Mouse (Mus musculus): ENCODE results near the gene En2.

Gene En2

DNA sequence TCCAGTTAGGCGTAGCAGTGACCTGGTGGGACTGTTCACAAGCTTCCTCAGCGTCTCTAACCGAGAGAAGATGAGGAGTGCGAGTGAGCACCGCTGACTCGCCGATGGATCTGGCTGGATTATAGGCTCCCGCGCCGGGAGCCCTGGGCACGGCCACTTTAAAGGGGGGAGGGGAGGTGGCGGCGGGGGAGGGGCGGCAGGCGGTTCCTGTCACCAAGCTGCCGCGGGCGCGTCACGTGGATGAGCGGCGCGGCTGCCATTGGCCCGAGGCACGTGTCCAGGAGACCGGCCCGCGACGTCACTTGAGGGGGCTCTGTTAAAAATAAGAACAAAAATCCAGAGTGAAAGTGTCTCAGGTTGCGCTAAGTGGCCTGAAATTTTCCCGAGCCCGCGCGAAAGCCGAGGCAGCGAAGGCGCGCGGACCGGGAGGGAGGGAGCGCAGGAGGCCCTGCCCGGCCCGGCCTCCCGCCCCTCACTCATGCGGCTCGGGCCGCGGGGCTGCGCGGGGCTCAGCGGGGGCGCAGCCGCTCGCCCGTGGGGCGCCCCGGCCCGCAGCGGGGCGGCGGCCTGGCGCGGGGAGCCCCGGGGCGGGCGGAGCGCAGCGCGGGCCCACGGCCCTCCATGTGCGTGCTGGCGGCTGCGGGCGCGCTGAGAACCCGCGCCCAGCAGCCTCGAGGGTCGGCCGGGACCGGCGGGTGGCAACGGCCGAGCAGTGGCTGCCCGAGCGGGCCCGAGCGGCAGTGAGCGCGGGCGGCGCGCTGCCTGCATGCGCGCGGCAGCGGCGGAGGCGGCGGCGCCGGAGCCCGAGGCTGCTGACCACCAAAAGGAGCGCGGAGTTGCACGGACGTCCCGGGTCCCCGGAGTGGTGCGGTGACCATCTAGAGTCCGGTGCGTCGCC lies at the start of gene En2:
En2 (plus strand) TSS at position 337 of the 898 bp plus-strand sequence.
- peak; percentile 21 to 44 for DNase-seq

DNA sequence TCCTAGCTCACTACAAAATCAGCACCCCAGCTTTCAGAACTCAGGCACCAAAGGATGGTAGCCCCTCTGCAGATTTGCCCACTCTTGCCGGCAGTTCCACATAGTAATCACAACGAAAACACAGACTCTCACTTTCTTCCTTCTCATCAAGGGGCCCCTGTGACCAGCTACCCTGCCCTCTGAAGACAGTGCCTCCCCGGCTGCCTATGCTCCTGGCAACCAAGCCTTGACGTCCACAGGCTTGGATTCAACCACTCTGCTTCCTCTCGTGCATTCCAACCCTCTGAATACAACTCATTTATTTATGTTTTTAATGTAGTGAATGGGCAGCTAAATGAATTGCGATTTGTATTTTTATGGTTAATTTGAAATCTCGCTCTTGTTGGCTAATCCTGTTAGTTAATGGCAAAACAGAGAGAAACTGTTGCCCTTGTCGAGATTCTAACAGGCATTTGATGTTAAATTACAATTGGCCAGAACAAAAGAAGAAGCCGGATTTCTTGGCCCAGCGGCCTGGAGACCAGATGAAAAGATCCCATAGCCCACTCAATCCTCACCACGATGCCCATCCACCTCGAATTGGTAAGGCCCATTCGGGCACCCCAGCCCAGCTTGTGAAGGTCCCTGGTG lies 48.1 kb upstream of the En2 start:
- DNase-seq = no peak

DNA sequence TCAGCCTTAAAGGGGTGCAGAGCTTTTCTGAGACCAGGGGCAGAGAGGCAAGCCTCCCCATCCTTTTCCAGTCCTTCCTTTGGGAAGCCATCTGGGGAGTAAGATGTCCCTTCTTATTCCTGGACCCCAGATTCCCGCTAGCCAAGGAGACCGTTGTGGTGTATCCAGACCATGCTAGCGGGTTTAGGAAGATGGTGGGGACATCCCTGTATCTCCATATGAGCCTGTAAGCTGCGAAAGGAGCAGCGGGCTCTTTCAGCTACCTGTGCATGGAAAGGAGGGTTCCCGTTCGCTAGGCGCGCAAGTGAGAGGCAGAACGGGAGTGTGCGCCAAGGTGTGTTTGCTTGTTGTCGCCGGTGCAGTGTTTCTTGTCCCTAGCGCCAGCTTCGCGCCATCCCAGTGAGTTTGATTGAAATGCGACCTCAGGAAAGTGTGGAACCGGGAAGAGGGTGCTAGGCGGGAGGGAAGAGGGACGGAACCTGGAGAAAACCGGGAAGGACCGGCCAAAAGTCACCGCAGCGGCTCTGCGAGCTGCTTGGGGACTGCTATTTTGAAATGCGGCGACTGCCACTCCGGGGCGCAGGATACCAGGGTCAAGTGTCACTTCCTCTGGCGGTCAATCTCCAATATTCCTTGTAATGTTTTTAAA lies 47.5 kb upstream of the En2 start:
- no peak for DNase-seq

DNA sequence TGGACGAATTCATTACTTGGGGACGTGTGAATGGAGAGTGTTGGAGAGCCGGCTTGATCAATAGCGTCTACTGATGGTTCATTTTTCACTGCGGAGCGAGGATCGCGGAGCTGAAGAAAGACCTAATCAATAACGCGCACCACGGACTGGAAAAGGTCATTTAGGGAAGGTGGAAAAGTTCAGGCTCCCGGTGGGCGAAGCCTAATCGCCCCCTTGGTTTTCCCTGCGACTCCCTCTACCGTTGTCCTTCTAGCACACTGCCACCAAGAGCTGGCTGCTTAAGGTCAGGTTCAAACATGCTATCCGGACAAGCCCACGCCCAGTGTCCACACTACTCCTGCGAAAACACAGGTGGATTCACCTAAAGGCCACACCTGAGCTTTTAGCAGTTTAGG lies 47.0 kb upstream of the En2 start:
- DNase-seq = peak in 1 of 2 experiments; percentile 14

DNA sequence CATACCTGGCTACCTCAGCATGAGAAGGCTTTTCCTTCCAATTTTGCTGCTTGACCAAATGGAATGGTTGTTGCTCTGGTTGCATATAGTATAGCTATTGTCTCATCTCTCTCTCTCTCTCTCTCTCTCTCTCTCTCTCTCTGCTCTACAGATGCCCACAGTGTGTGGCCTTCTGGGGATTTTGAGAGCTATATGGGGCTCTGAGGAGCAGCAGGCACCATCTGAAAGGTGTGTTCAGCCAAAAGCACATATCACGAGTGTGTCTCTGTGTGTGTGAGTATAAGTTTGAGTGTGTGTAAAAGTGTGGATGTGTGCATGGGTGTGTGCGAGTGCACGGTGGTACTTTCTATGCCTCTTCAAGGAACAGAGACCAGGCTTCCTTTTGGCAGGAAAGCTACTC lies 45.9 kb upstream of the En2 start:
- no peak for DNase-seq

DNA sequence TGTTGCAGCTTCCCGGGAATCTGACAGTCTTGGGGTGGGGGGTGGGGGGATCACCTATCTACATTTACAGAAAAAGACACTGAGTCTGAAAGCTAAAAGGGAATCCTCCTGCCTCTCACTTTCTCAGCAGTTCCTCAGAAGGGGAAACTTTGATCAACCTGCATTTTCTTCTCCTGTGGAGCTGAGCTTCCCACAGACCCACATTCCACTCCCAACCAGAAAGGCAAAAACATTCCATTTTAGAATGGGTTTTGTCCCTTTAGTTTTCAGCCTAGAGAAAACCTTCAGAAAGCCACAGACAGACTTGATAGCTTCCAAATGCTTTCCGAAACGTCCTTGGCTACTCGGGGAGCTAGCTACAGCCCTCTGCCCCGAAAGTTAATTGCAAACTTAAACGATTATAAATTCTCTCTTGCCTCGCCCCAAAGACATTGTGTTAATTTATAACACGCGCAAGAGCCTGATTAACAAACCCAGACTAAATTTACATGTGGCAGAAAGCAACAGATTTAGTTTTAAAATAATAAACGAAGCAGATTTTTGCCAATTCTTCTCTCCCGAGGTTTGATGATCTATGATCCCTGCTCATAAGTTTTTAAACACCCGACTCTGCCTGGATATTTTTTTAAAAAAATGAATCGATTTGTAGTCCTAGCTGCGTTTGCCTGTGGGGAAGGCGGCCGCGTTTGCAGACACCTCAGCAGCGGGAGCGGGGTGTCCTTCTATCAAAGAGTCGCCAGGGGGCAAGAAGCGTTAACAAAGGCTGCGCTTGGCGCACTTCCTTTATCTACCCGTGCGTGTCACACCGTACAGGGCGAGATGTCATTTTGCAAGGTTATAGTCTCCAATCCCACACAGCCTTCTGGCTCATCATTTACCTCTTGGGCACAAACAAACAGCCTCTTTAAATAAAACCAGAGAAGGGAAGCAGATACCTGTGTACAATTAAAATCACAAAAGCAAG lies 42.7 kb upstream of the En2 start:
- peak; percentile 60 to 73 for DNase-seq

DNA sequence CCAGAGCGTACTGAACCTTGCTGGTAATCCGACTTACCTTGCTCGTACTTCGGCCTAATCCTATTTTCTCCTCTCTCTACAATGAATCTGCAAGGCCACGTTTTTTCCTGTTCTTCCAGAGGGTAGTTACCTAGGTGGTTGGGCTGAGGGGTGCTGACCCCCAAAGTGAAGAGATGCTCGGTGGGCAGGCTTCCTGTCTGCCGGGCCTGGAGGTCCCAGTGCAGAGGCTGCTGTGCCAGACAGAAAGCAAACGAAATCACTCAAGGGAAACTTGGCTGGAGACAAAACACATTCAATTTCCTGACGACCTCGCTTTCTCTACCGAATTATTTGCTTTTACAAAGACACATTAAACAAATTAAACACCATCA lies 42.1 kb upstream of the En2 start:
- DNase-seq = peak in 1 of 2 experiments; percentile 10

DNA sequence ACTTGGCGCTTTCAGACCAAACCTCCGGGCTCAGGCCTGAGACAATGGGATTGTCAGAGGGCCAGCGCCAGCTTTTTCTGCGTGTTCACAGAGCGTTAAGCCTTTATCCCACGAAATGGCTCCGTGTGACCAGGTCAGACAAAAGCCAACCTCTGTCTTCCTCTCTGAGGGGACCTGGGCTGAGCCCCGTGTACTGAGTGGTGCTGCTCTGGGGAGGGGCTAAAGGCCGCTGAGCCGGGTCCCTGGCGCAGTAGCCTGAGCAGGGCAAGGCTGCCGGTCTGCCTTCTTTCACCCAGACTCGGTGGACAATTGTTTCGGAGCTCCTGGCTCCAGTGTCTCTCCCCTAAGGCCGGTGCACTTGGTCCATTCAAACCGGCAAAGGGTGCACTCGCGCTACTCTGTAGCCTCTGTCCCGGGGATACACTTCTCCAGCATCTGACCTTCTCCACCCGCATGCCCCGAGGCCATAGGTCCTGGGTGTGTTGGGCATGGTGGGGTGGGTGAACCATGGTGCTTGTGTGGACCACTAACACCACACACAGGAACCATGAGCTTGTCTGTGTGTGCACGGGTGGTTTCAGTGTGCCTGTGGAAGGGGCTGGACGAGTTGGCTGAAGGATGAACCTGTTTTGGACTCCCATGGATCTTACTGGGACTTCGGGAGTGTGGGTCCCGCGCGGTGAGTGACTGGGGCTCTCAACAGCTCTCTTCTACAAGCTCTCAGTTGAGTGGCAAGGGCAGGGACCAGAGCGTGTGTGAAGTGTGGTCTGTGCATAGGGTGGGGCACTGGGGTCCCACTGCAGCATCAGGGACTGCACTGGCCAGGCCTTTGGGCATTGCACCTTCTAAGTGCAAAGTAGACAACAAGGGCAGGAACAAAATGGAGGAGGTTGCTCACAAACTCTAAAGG lies 40.9 kb upstream of the En2 start:
- DNase-seq = peak in 1 of 2 experiments; percentile 11

DNA sequence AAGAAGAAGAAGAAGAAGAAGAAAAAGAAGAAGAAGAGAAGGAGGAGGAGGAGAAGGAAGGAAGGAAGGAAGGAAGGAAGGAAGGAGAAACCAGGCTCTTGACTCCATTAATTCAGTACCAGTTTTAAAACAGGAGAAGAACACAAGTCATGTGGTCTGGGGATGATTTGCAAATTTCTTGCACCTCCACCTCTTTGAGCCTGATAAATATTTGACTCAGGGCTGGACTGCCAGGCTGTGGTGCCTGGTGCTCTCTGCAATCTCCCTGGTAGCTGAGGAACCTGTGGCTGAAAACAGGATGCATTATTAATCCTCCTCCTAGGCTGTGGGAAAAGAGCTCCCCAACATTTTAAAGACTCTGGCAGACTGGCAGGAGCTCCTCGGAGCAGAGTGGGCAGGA lies 36.6 kb upstream of the En2 start:
- DNase-seq = no peak

DNA sequence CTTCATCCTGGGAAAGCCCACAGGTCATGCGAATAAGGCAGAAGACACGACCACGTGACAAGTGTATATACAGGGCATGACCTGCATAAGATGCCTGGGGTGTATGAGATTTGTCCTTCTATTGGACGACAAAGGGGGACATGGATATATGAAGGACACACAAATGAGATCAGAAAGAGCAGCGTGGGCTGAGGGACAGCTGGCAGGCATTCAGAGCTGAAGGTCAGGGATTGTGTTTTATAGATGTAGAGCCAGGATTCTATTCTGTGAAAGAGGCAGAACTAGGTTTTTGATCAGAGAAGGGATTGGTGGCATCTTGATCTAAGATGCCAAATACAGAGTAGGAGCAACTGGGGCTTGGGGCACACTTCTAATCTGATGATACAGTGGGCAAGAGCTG lies 33.3 kb upstream of the En2 start:
- DNase-seq = no peak

DNA sequence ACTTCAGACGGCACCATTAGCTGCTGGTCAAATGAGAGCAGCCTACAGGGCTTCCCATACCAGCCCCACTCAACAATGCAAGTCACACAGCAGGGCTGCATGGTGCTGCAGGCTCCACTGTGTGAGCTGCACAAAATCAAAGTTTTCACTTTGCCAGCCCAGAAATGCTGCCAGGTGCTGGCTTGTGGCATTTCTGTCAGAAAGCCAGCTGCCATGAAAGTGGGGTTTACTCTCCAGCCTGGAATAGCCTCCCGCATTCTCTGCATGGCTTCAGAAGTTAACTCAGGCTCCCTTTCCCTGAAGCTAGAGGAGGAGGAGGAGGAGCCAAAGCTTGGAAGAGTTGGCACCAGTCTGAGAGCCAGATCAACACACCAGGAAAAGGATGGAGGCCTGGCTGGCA lies 29.1 kb upstream of the En2 start:
- DNase-seq = no peak

DNA sequence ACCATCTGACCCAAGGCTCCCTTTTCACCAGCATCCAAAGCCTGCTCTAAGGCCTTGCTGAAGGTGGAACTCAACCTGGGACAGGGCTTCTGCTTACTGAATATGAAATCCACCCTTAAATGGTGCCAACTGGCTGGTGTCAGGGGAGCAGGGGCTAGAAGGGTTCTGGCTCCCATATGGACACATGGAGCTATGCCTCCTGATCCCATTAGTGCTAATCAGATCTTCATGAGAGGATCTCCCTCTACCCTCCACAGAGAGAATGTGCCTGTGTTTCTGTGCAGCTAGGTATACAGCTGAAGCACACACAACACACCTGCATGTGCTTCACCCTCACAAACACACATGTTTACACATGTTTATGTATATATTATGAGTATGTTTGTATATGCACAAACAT lies 20.9 kb upstream of the En2 start:
- no peak for DNase-seq

DNA sequence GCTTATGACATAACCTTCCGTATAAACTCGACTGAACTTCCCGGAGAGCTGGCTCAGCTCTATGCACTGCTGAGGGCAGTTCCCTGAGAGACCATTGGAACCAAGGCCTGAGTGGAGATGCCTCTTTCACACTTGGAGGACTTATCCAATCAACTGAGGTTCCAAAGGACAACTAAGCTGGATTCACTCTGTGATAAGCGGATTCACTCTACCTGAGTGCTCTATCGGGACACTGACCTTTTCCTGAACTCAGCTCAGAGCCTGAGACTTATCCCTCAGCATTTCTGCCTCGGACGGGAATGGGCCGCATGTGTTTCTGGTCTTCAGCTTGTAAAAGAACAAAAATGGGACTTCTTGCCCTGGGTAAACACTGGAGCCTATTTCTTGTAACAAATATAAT lies 19.5 kb upstream of the En2 start:
- no peak for DNase-seq

DNA sequence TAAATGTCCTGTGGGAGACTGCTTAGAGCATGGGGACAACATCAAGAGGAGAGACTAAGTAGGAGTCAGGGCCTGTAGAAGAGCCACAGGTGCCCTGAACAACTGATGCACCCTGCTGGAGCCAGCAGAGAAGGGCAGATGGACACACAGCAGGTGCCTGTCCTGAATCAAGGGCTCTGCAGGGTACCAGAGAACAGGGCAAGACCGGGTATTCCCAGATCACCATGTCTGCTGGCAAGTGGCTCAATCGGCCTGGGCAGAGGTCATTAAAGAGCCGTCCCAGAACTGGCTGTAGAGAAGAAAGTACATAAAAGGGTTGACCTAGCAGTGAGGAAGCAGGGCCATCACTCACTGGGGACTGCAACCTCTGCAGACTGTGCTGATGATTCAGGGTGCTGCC lies 17.0 kb upstream of the En2 start:
- DNase-seq = no peak

DNA sequence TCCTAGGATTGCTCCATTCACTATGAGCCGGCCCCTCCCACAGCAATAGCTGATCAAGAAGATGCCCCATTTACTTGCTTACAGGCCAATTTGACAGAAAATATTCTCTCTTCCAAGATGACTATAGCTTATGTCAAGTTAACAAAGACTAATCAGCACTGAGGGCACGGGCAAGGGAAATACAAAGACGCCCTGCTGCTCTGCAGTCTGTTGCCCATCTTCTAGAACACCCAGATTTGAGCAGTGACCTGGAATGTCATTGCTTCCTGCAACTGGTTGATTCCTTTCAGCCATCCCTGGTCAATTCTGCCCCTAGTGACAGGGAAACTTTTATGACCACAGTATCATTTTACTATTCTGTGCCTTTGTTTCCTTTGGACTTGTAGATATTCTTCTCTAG lies 16.1 kb upstream of the En2 start:
- DNase-seq = no peak

DNA sequence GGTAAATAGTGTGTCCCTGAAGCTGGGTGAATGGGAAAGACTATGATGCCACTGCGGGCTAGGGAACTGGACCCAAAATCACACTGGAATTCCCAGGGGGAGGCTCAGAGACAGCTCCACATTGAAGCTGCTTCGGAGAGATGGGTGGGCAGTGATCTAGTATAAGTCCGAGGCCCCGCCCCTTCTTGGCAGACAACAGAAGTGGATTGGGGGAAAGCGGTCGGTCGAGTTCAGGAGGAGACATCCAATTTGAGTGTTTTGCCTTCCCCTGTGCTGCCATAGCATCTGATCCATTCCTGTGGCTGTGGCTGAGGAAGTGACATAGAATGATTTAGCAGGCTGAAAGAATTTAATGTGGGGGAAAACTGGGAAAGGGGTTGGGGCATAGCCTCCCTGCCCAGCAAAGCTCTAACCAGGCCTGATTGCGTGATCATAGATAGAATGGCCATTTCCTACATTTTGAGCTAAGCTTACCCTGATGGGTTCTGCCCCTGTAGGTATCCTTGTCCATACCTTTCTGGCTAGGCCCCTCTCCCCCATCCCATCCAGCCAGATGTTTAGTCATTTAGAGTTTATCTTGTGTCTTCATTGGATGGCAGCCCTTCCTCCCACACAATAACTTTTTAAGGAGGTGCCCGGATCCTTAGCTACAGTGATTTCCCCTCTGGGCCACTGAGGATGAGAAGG lies 8.3 kb upstream of the En2 start:
- no peak for DNase-seq

DNA sequence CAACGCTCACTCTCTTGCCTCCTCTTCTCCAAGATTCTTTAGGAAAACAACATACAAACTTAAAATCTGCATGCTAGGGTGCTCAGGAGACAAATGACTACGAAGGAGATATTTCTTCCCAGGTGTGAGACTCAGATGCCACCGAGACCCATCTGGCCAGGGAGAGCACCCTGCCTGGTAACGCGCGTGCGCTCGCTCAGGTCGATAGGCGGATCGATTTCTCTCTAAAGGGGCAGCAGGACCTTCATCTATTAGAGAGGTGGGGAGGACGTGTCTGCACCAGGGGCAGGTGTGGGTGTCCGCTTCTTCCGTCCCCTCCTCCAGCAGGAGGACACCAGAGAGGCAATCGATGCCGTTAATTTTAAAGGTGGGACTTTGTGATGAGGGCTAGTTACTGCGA lies 7.7 kb upstream of the En2 start:
- DNase-seq = no peak

DNA sequence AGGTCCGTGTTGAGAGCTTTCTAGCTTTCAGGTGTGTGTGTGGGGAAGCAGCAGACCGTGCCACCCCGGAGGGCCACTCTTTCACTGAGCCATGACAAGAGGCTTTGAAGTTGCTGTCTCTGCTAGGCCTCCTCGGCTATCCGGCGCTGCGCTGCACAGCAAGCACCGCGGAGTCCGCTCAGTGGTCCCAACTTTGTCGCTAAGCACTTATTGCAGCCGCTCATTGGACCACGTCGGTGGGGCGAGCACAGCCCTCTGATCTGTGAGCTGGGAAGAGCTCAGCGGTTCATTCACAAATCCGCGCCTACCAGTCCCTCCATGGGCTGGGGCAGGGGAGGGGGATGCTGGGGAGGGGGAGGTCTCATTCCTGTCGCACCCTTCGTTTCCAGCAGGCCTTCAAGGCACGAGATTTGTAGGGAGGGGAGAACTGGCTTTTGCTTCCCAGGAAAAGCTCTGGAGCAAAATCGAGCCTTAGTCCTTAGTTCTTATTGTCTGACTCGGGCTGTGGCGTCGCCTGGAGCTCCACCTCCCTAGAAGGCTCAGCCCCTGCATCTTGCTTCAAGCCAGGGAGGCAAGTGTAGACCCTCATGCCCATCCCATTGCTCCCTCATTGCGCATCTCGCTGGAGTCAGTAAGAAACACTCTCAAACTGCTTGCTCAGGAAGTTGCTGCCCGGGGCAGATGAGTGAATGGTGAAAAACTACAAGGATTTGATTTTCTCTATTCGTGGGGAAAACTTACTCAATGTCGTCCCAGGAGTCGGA lies 7.0 kb upstream of the En2 start:
- no peak for DNase-seq

DNA sequence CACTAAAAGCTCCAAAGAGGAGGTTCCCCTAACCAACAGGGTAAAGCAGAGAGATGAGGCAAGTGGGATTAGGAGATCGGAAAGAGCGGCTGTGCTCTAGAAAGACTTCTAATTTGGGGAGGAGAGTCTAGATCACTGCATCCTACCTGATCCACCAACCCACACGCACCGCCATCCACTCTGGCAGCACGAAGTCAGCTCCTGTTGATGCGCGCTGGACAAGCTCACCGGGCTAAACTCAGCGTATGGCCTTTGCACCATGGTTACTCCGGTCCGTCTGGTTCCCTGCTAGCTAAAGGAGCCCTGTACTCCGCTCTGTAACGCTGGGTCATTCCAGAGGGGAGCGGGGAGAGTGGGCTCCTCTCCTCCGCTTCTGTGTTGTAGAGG lies 6.4 kb upstream of the En2 start:
- DNase-seq = no peak

DNA sequence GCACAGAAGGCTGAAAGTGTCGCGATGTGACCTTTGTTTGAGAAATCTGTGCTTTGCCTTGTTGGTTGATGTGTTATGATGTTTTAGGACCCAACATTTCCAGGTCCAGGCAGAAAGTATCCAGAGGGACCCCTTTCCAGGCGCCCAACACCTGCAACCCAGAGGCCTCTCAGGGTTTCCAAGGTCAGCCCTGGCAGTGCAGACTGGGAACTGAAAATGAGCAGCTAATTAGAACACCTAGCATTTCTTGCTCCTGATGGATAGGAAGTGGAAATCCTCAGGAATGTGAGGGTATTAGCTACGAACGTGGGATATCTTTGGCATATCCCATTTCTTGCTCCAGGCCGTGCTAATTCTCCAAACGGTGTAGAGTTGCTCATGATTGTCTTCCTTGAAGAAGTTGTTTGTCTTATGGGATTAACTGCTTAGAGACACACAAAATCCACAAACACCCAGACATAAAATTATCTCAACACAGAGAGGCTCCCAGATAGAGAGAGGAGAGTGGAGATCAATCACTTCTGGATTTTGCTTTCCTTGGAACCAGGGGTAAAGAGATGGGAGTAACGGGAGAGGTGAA lies 5.5 kb upstream of the En2 start:
- DNase-seq = no peak

All from lung, postnatal 4 days (tissue).